Mouse (Mus musculus) forebrain, embryonic 10.5 days (tissue): Measurements from ENCODE around the gene Tbxas1. TPM values are rescaled to one million over a fixed set of nuclear protein-coding genes. Genes with fewer than 3 reads are reported as not detected.

ENCODE experiments used
- DNase-seq: peaks from one replicate; pipeline ENCODE4 v3.0.0-alpha.2; 2017; ENCODE audit warnings: low spot score; ENCODE audit errors: extremely low spot score
- H3K27ac ChIP-seq: fragments of 300-500 bp; sonication (generic); 2 replicates; pipeline ENCODE4 v1.5.1; 2016; ENCODE audit warnings: mild to moderate bottlenecking
- H3K27me3 ChIP-seq: fragments of 300-500 bp; sonication (generic); 2 replicates; pipeline ENCODE4 v1.6.1; 2016; ENCODE audit warnings: mild to moderate bottlenecking; ENCODE audit not compliant: poor library complexity, severe bottlenecking
- H3K36me3 ChIP-seq: fragments of 300-500 bp; sonication (generic); replicated peaks from 2 replicates; pipeline ENCODE4 v1.6.1; 2016; ENCODE audit warnings: mild to moderate bottlenecking, moderate library complexity
- H3K4me1 ChIP-seq: fragments of 300-500 bp; sonication (generic); 2 replicates; pipeline ENCODE4 v1.6.1; 2016
- H3K4me3 ChIP-seq: fragments of 300-500 bp; sonication (generic); 2 replicates; pipeline ENCODE4 v1.5.1; 2016; ENCODE audit warnings: mild to moderate bottlenecking, moderate library complexity
- H3K9me3 ChIP-seq: fragments of 300-500 bp; sonication (generic); 2 replicates; pipeline ENCODE4 v1.6.1; 2016; ENCODE audit warnings: mild to moderate bottlenecking, moderate library complexity
- WGBS: fragments of 180-500 bp; shearing (Covaris S2); methylation state at CpG from one replicate; pipeline ENCODE4 v1.1.7; 2016; 5-methylcytosine and 5-hydroxymethylcytosine counted together
- polyA plus RNA-seq: library from polyadenylated mRNA; unstranded; fragments of >200 nt; fragmentation: Nextera tagmentation; extraction: Ambion mirVana; gene quantifications from 2 replicates; pipeline ENCODE4 v1.2.1, GENCODE M21; 2016

The Tbxas1 gene
- polyA plus RNA-seq, 1 experiment from 2014 or later: 0.98 TPM

DNA sequence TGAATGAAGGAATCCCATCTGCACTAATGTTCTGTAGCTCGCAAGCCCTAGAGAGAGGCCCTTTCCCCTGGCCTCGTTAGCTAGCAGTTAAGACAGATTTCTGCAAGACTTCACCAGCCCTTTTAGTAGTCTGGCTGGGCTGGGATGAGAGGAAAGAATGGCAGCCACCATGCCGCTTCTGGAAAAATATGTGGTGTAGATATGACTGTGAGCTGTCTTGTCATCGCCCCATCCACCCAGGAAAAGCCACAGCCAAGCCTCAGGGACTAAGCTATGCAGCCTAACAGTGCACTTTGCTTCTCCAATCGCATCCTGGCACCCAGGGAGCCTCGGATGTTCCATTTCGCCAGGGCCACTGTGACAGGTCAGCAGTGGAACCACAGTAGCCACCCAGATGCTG is 149.8 kb downstream of the Tbxas1 start:
- no peak overlapping the region for H3K27ac ChIP-seq
- DNase-seq: no peak
- 0 out of 2 replicates have a peak, but pooled peaks cover 3% of the 10 kb centered on the region for H3K27me3 ChIP-seq
- no peaks in the 10 kb centered on the region for H3K36me3 ChIP-seq
- no peak overlapping the region for H3K4me3 ChIP-seq
- H3K9me3 ChIP-seq: no peaks in the 10 kb centered on the region
- 83% methylated on average over 7 of the region's 7 CpGs for WGBS
- H3K4me1 ChIP-seq: peaks cover 6% of the 10 kb centered on the region; the same call in 1 of the 2 replicates

DNA sequence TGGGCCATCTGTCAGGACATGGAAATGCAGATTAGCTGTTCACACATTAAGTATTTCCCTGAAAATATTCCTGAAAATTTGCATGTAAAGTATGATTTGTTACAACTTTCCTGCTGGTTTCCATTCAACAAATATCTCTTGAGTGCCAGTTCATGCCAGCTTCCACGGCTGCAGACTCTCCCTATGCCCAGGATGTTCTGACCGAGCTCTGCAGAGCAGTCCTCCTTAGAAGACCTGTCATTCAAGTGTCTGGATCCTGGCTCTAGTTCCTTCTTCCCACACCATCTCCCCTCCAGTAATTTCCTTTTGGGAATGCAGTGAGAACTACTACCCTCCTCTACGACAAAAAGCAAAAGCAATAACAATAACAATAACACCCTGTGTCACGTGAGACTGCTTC is 155.5 kb downstream of the Tbxas1 start:
- 82% methylated on average over 4 of the region's 4 CpGs for WGBS

DNA sequence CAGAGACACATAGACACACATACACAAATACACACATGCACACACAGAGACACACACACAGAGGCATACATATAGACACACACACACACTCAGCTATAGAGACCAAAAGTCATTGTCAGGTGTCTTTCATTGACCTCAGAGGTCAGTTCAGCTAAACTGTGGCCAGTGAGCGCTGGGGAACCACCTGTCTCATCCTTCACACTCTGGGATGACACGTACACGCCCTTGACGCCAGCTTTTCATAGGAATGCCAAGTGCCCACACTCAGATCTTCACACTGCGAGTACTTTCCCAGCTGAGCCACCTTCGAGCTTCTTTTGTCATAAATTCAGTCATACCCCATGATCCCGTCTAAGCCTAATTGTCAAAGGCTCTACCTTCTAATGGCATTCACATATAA is 158.5 kb downstream of the Tbxas1 start:
- whole genome bisulfite sequencing: 91% methylated on average over 7 of the region's 7 CpGs
- peaks cover 11% of the 10 kb centered on the region for H3K4me1 ChIP-seq
- DNase-seq: no peak

More for the DNA sequence above, 155.5 kb downstream of the Tbxas1 start:
- H3K9me3 ChIP-seq: no peaks in the 10 kb centered on the region
- H3K27ac ChIP-seq: no peak overlapping the region
- no peak for DNase-seq
- no peaks in the 10 kb centered on the region for H3K4me1 ChIP-seq
- no peaks in the 10 kb centered on the region for H3K36me3 ChIP-seq
- H3K27me3 ChIP-seq: 0 out of 2 replicates have a peak, but pooled peaks cover 3% of the 10 kb centered on the region
- H3K4me3 ChIP-seq: no peak overlapping the region

DNA sequence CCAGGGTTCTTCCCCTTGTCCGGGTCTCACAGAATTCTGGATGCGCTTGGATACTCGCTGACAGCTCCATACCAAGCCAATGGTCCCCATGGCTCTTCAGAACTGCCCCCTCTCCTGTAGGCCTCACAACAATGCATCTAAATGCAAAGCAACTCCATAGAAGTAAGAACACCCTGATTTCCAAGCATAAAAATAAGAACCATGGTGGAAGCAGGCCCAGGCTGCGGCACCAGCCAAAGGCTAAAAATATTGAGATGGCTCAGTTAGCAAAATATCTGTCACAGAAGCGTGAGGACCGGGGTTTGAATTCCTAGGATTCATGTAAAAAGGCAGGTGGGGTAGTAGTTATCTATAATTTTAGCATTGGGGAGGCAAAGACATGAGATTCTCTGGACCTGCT is 159.8 kb downstream of the Tbxas1 start:
- Histone ChIP-seq H3K36me3 (no peaks in the 10 kb centered on the region), H3K27me3 (0 out of 2 replicates have a peak, but pooled peaks cover 4% of the 10 kb centered on the region), H3K9me3 (no peaks in the 10 kb centered on the region), H3K4me1 (peaks cover 23% of the 10 kb centered on the region), H3K27ac (no peak overlapping the region), H3K4me3 (no peak overlapping the region)
- DNase-seq: no peak
- 93% methylated on average over 6 of the region's 6 CpGs for WGBS

More for the DNA sequence above, 158.5 kb downstream of the Tbxas1 start:
- no peak overlapping the region for H3K27ac ChIP-seq
- 0 out of 2 replicates have a peak, but pooled peaks cover 4% of the 10 kb centered on the region for H3K27me3 ChIP-seq
- no peaks in the 10 kb centered on the region for H3K9me3 ChIP-seq
- no peaks in the 10 kb centered on the region for H3K36me3 ChIP-seq
- no peak overlapping the region for H3K4me3 ChIP-seq

DNA sequence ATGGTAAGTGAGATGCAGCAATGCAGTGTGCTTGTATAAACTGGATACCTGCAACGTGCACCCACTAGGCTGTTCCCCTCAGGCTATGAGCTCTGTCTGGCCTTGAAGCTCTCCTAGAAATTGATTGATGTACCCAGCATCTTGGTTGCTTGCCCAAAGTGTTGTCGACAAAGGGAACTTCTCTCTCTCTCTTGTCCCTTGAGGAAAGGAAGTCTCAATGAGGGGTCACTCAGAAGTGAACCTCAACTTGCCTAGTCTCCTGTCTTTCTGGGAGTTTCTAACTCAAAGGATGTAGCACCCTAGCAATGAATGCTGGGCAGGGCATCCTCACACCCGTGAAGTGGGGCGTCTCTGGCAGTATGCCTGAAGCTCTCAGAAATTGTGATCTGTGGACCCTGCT is 161.0 kb downstream of the Tbxas1 start:
- Histone ChIP-seq H3K36me3 (no peaks in the 10 kb centered on the region), H3K9me3 (no peaks in the 10 kb centered on the region), H3K4me1 (peaks cover 23% of the 10 kb centered on the region), H3K27me3 (0 out of 2 replicates have a peak, but pooled peaks cover 4% of the 10 kb centered on the region), H3K27ac (no peak overlapping the region), H3K4me3 (no peak overlapping the region)
- 85% methylated on average over 4 of the region's 4 CpGs for WGBS
- no peak for DNase-seq

DNA sequence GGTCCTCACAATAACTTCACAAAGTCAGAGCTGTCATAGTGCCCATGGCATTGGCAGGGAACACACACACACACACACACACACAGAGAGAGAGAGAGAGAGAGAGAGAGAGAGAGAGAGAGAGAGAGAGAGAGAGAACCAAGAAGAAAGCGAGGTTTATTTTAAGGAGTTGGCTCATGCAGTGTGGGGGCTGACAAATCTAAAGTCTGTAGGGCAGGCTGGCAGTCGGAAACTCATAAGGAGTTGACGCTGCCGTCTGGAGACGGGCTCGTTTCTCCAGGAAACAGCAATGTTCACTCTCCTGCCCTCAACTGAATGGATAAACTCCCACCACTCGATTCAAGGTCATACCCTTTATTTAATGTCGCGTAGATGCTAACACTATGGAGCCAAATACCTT is 165.2 kb downstream of the Tbxas1 start:
- DNase-seq: no peak
- Histone ChIP-seq H3K36me3 (no peaks in the 10 kb centered on the region), H3K9me3 (no peaks in the 10 kb centered on the region), H3K4me1 (peaks cover 23% of the 10 kb centered on the region), H3K27me3 (0 out of 2 replicates have a peak, but pooled peaks cover 4% of the 10 kb centered on the region), H3K4me3 (no peak overlapping the region), H3K27ac (no peak overlapping the region)
- 85% methylated on average over 9 of the region's 9 CpGs for WGBS

DNA sequence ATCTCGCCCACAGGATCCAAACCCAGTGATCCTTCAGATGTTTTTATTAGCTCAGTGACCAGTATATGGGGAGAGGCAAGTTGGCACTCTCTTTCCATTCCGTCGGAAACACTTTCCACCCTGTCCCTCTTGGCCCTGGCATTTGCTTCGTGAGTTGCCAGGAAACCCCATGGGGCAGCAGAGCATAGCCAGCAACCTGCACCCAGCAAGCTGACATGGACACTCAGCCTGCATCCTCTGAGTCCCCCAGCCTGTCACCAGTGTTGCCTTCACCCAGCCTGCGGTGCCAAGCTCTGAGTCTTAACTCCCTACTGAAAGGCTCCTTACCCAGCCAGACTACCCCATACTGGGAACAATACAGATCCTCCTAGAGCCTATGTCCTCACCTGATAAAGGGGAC is 173.9 kb downstream of the Tbxas1 start:
- H3K27me3 ChIP-seq: no peaks in the 10 kb centered on the region
- WGBS: 65% methylated on average over 5 of the region's 5 CpGs
- no peak overlapping the region for H3K27ac ChIP-seq
- no peak overlapping the region for H3K4me3 ChIP-seq
- no peak for DNase-seq
- no peaks in the 10 kb centered on the region for H3K36me3 ChIP-seq
- no peaks in the 10 kb centered on the region for H3K9me3 ChIP-seq
- peaks cover 10% of the 10 kb centered on the region for H3K4me1 ChIP-seq

DNA sequence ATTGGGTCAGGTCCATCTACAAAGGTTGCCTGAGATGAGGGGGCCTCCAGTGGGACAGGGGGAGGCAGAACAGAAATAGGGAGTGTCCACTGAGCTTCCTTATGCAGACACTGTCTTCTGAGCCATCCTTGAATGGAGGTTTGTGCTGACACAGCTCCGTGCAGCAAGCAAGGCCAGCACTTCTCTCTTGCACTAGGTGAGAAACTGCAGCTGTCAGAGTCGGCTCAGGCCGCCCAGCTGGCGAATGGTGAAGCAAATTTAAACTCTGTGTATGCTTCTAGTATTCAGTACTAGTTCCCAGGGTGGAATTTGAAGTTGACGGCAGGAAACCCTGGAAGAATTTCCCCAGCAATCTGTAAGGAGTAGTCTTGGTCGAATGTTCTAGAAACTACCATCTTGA is 175.6 kb downstream of the Tbxas1 start:
- Histone ChIP-seq H3K9me3 (no peaks in the 10 kb centered on the region), H3K36me3 (no peaks in the 10 kb centered on the region), H3K27ac (no peak overlapping the region), H3K4me1 (peaks cover 17% of the 10 kb centered on the region), H3K4me3 (no peak overlapping the region), H3K27me3 (no peaks in the 10 kb centered on the region)
- 87% methylated on average over 6 of the region's 6 CpGs for WGBS
- no peak for DNase-seq

DNA sequence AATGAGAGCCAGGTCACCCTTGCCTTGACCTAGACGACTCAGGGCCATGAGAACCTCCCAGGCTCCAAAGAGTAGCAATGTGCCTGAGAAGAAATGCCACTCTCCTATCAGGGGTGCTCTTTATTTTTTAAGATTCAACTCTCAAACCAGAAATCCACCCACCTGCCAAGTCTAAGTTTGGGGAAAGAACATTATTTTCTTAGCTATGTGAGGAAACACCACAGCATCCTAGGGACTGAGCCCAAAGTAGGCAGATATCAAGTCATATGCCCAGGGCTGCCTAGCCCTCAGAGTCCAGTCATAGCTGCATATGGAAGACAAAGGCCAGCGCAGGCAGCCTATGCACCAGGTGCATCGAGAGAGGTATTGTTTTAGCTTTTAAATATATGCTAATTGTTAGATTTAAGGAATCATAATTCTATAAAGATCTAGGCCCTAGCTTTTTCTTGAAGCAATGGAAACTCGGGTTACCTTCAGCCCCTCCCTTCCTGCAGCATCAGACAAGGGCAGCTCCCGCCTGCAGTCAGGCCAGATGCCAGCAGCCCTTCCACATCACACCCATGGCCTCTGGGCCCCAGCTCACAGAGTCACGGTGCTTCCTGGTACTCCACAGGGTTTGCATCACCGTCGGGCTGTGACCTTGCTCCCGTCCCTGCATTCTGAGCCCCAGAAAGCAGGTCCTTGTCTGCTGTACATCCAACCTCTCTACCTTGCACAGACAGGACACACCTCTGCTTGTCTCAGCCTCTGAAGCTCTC is 176.8 kb downstream of the Tbxas1 start:
- 85% methylated on average over 9 of the region's 9 CpGs for WGBS
- Histone ChIP-seq H3K4me1 (peaks cover 20% of the 10 kb centered on the region), H3K27ac (no peak overlapping the region)

DNA sequence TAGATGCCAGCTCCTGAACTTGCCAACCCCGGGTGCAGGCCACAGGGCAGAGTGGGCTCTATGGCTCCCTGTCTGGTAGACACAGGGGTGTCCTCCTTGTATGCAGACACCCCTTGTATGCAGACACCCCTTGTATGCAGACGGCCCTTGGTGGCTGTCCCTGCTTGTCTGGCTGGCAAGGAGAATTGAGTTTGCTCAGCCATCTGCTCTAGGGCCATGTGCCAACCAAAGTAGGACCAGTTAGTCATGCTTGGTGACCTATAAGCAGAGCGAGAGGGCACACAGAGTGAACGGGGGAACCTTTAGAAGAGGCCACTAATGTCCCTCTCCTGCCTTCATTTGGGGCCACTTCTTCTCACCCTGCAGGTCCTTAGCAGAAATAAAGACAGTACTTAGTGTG is 177.4 kb downstream of the Tbxas1 start:
- DNase-seq: no peak
- H3K27me3 ChIP-seq: no peaks in the 10 kb centered on the region
- 88% methylated on average over 4 of the region's 4 CpGs for WGBS

More for the DNA sequence above, 176.8 kb downstream of the Tbxas1 start:
- Histone ChIP-seq H3K4me3 (no peak overlapping the region), H3K27me3 (no peaks in the 10 kb centered on the region), H3K36me3 (no peaks in the 10 kb centered on the region), H3K9me3 (no peaks in the 10 kb centered on the region)
- DNase-seq: no peak

DNA sequence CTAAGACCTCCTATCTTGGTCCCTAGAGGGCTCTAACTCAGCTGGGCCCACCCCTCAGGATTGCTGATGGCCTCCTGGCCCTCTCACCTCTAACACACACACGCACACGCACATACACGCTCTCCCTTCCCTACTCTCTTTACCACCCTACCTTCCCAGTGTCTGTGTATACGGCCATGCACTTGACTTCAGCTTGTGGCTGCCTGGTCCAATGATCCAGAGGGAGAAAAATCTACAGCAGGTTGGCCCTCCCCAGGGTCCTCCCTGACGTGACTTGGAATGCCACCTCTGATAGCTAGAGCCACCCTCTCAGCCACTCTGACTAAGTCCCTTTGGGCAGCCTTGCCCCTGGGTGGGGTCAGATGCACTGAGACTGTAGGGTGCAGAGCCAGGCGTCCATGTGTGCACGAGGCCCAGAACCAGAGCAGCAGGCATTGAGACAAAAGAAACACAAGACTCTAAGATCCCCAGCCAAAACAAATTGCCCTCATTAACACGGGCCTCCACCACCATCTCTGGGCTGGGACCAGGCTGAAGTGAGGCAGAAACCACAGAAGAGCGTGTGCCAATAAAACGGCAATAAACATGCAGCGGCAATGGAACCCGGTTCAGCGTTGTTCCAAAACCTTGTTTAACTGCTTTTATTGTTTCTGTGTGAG is 179.1 kb downstream of the Tbxas1 start:
- no peak for DNase-seq

More for the DNA sequence above, 177.4 kb downstream of the Tbxas1 start:
- no peaks in the 10 kb centered on the region for H3K9me3 ChIP-seq
- no peak overlapping the region for H3K4me3 ChIP-seq
- H3K4me1 ChIP-seq: peaks cover 20% of the 10 kb centered on the region
- H3K36me3 ChIP-seq: no peaks in the 10 kb centered on the region
- no peak overlapping the region for H3K27ac ChIP-seq

DNA sequence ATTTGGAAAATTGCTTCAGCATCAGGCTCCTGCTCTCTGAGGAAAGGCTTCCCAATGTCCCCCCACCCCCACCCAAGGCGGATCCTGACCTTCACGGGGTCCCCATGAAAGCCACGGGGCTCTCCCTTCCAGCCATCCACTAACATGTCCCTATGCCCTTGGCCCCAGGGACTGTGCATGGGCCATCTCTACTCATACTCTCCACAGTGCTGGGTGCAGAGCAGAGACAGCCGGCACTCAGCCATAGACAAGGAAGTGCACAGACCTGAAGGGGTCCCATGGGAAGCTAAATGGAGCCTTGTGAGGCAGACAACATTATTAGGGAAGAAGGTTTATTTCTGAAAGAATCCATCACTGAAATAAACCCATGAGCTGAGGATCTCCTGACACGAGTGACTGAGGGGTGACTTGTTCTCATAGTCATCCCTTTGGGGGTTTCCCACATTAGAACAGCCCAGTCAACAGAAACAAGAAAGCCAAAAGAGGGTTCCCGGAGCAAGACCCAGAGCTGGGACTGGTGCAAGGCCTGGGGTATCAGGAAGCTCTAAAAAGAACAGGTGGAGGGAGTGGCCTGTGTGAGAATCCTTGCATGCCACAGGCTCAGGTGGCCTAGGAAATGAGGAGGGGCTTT is 179.8 kb downstream of the Tbxas1 start:
- no peak for DNase-seq
- Histone ChIP-seq H3K4me3 (no peak overlapping the region), H3K4me1 (peaks cover 17% of the 10 kb centered on the region), H3K9me3 (no peaks in the 10 kb centered on the region), H3K36me3 (no peaks in the 10 kb centered on the region), H3K27me3 (no peaks in the 10 kb centered on the region), H3K27ac (0 out of 2 replicates have a peak overlapping the region, but pooled peaks have one; percentile 48)
- WGBS: 86% methylated on average over 6 of the region's 6 CpGs

More for the DNA sequence above, 179.1 kb downstream of the Tbxas1 start:
- Histone ChIP-seq H3K4me1 (peaks cover 18% of the 10 kb centered on the region), H3K27me3 (no peaks in the 10 kb centered on the region), H3K36me3 (no peaks in the 10 kb centered on the region), H3K4me3 (no peak overlapping the region), H3K27ac (no peak overlapping the region), H3K9me3 (no peaks in the 10 kb centered on the region)
- 90% methylated on average over 13 of the region's 13 CpGs for WGBS
